In genomic region chr9:45839139-45839981, GRCm38 (mm10) we compare ENCODE assay signal across 8 mouse cellular contexts. TPM values are rescaled to one million over a fixed set of nuclear protein-coding genes. Genes with fewer than 3 reads are reported as not detected.
DNase-seq lines count a peak whose midpoint lies in the region; ATAC-seq and TF ChIP-seq lines count a peak whose summit lies in the region.

No protein-coding gene starts in this region.

- TF ChIP-seq POLR2A in bone marrow macrophage, adult 2 months (IDR thresholded peaks at IDR 0.05; ENCODE audit: borderline replicate concordance, low read depth, low read length) = no peak

- WGBS in kidney, postnatal 0 days = 4% methylated on average over 17 of the region's 17 CpGs

- peak overlapping the region; percentile 99 for H3K4me2 ChIP-seq in kidney, postnatal 0 days (ENCODE audit: low read length)

- ATAC-seq in kidney, postnatal 0 days (replicated peaks; ENCODE audit: low FRiP score, low read depth) = peak; percentile 34
- ATAC-seq in megakaryocyte, adult 5-6 weeks (ENCODE audit: poor library complexity, severe bottlenecking) = peak; percentile 55
- ATAC-seq in megakaryocyte-erythroid progenitor cell, adult 5-6 weeks (replicated peaks; ENCODE audit: low FRiP score, low TSS enrichment, poor library complexity, severe bottlenecking) = no peak; the same call in 1 of the 2 replicates

- DNase-seq in adrenal gland, postnatal 10 days = peak; percentile 40
- no peak for DNase-seq in adrenal gland, adult 2 months
- DNase-seq in gastrocnemius, postnatal 10 days = peak; percentile 40
- peak; percentile 27 for DNase-seq in kidney, postnatal 0 days (ENCODE audit: low spot score)
- no peak for DNase-seq in right cerebral cortex, postnatal 10 days (ENCODE audit: low spot score in 2 of 2)

- no peaks in the 10 kb centered on the region for H3K36me3 ChIP-seq in kidney, postnatal 0 days (ENCODE audit: insufficient read depth, low read length)

- peak overlapping the region; percentile 81 for H3K9ac ChIP-seq in kidney, postnatal 0 days (ENCODE audit: low read depth, low read length)

- TF ChIP-seq CTCF in bone marrow macrophage, adult 2 months (IDR thresholded peaks at IDR 0.05; ENCODE audit: low read depth, low read length) = no peak
- no peak for TF ChIP-seq CTCF in kidney, postnatal 0 days (IDR thresholded peaks at IDR 0.05; ENCODE audit: low read depth)

- no peak overlapping the region for H3K27ac ChIP-seq in bone marrow macrophage, adult 2 months (ENCODE audit: insufficient read depth, low read depth, low read length)
- peak overlapping the region; percentile 68 for H3K27ac ChIP-seq in kidney, postnatal 0 days

- peak overlapping the region; percentile 55 for H3K4me3 ChIP-seq in bone marrow macrophage, adult 2 months (ENCODE audit: insufficient read depth, low read length)
- H3K4me3 ChIP-seq in kidney, postnatal 0 days (replicated peaks; ENCODE audit: low read depth, low read length) = peak overlapping the region; percentile 86

- H3K9me3 ChIP-seq in kidney, postnatal 0 days (replicated peaks; ENCODE audit: low read length) = no peaks in the 10 kb centered on the region

- H3K4me1 ChIP-seq in bone marrow macrophage, adult 2 months (ENCODE audit: control insufficient read depth, insufficient read depth, low read length) = no peaks in the 10 kb centered on the region
- H3K4me1 ChIP-seq in kidney, postnatal 0 days (replicated peaks; ENCODE audit: insufficient read depth, low read length) = peaks cover 14% of the 10 kb centered on the region; the same call in 1 of the 2 replicates

- no peaks in the 10 kb centered on the region for H3K27me3 ChIP-seq in kidney, postnatal 0 days (ENCODE audit: insufficient read depth, low read length)

RNA-seq across cellular contexts. Expression of gene Bace1, which starts 1.0 kb away (rescaled TPM):
- 10 to 100 TPM; 28.8 to 30.4 TPM for total RNA-seq in adrenal gland, postnatal 10 days (2021)
- 10 to 100 TPM; 22.0 to 27.6 TPM for total RNA-seq in adrenal gland, adult 2 months (2021)
- 22.9 and 28.7 TPM in 2 replicates for polyA plus RNA-seq in adrenal gland, adult 2 months (2012; rRNA removed)
- polyA plus RNA-seq in bone marrow macrophage, adult 2 months (2012; ENCODE audit: insufficient read depth, insufficient read length, missing spikeins) = 0.93 and 2.0 TPM in 2 replicates
- total RNA-seq in gastrocnemius, postnatal 10 days (2021) = 10 to 100 TPM; 41.8 to 43.4 TPM
- polyA plus RNA-seq in kidney, postnatal 0 days (2015; fragmentation: Nextera tagmentation; extraction: Ambion mirVana) = 26.5 and 29.1 TPM in 2 replicates
- 2.9 and 3.5 TPM in 2 replicates for total RNA-seq in megakaryocyte, adult 5-6 weeks (2015)
- total RNA-seq in megakaryocyte, adult 5-6 weeks (2017) = 4.1 and 7.2 TPM in 2 replicates
- total RNA-seq in megakaryocyte-erythroid progenitor cell, adult 5-6 weeks (2014; fragmentation: Nextera tagmentation) = 1.7 and 5.8 TPM in 2 replicates
- total RNA-seq in megakaryocyte-erythroid progenitor cell, adult 5-6 weeks (2017) = 0.52 and 0.99 TPM in 2 replicates

RNA-seq across cellular contexts. Expression of gene Cep164, which starts 10.9 kb away (rescaled TPM):
- 10 to 100 TPM; 10.2 to 16.1 TPM for total RNA-seq in adrenal gland, postnatal 10 days (2021)
- total RNA-seq in adrenal gland, adult 2 months (2021) = 10 to 100 TPM; 15.0 to 18.8 TPM
- polyA plus RNA-seq in adrenal gland, adult 2 months (2012; rRNA removed) = 23.4 and 28.1 TPM in 2 replicates
- polyA plus RNA-seq in bone marrow macrophage, adult 2 months (2012; ENCODE audit: insufficient read depth, insufficient read length, missing spikeins) = 17.0 and 17.9 TPM in 2 replicates
- total RNA-seq in gastrocnemius, postnatal 10 days (2021) = 1 to 10 TPM; 3.3 to 7.2 TPM
- 20.1 and 20.6 TPM in 2 replicates for polyA plus RNA-seq in kidney, postnatal 0 days (2015; fragmentation: Nextera tagmentation; extraction: Ambion mirVana)
- total RNA-seq in megakaryocyte, adult 5-6 weeks (2015) = 11.1 and 11.9 TPM in 2 replicates
- 9.8 and 16.3 TPM in 2 replicates for total RNA-seq in megakaryocyte, adult 5-6 weeks (2017)
- 15.8 and 30.3 TPM in 2 replicates for total RNA-seq in megakaryocyte-erythroid progenitor cell, adult 5-6 weeks (2014; fragmentation: Nextera tagmentation)
- 10.6 and 11.1 TPM in 2 replicates for total RNA-seq in megakaryocyte-erythroid progenitor cell, adult 5-6 weeks (2017)

Comparison
In these comparisons a context has a peak if more than half of its experiments do, and no peak if none do; other contexts are left out.
1. DNase-seq: peak in adrenal gland, postnatal 10 days (single experiment), gastrocnemius, postnatal 10 days (single experiment) and kidney, postnatal 0 days (single experiment); none in adrenal gland, adult 2 months (single experiment) and right cerebral cortex, postnatal 10 days (0 of 2).